10 mouse cellular contexts compared by ENCODE assay signal in genomic region chr17:29498028-29498427, GRCm38 (mm10). TPM values are rescaled to one million over a fixed set of nuclear protein-coding genes. Genes with fewer than 3 reads are reported as not detected.
DNase-seq lines count a peak whose midpoint lies in the region; ATAC-seq lines count a peak whose summit lies in the region.
"Had no signal": no experiment of that assay in that cellular context is flagged by ENCODE, and none has a peak within 500 bp of the region (broad histone marks: within the 10 kb centered on the region; RNA-seq: fewer than 3 reads in every experiment).

No protein-coding gene starts in this region.

- H3K4me2 ChIP-seq in hindbrain, embryonic 12.5 days (replicated peaks) = no peak overlapping the region

- H3K4me3 ChIP-seq in embryonic facial prominence, embryonic 10.5 days = no peak overlapping the region
- no peak overlapping the region for H3K4me3 ChIP-seq in hindbrain, embryonic 12.5 days

- WGBS in embryonic facial prominence, embryonic 10.5 days = 59% methylated on average over 4 of the region's 4 CpGs
- 66% methylated on average over 4 of the region's 4 CpGs for WGBS in hindbrain, embryonic 12.5 days

- DNase-seq in ovary, adult 18-20 months (ENCODE audit: low spot score) = peak; percentile 60
- no peak for DNase-seq in ovary, postnatal 14 days (ENCODE audit: low spot score)
- no peak for DNase-seq in embryonic facial prominence, embryonic 10.5 days (ENCODE audit: low spot score)
- peak; percentile 21 to 25 for DNase-seq in heart, postnatal 14 days
- DNase-seq in thymus, postnatal 25 days = no peak

- peak overlapping the region; percentile 35; the same call in 1 of the 2 replicates for H3K27ac ChIP-seq in embryonic facial prominence, embryonic 10.5 days (replicated peaks)
- no peak overlapping the region for H3K27ac ChIP-seq in hindbrain, embryonic 12.5 days

- H3K9ac ChIP-seq in hindbrain, embryonic 12.5 days = no peak overlapping the region

- H3K36me3 ChIP-seq in embryonic facial prominence, embryonic 10.5 days (replicated peaks) = peaks cover 34% of the 10 kb centered on the region
- H3K36me3 ChIP-seq in hindbrain, embryonic 12.5 days = peaks cover 9% of the 10 kb centered on the region

- peak; percentile 21; the same call in 1 of the 2 replicates for ATAC-seq in neutrophil, adult 5-6 weeks (ENCODE audit: extremely low read depth, insufficient number of reproducible peaks, low FRiP score, poor library complexity, severe bottlenecking)
- no peak for ATAC-seq in hindbrain, embryonic 12.5 days (ENCODE audit: low FRiP score)

- no peaks in the 10 kb centered on the region for H3K9me3 ChIP-seq in embryonic facial prominence, embryonic 10.5 days
- H3K9me3 ChIP-seq in hindbrain, embryonic 12.5 days (replicated peaks) = no peaks in the 10 kb centered on the region

- peaks cover 28% of the 10 kb centered on the region for H3K4me1 ChIP-seq in embryonic facial prominence, embryonic 10.5 days
- H3K4me1 ChIP-seq in hindbrain, embryonic 12.5 days = peaks cover 10% of the 10 kb centered on the region

- intact Hi-C loops in heart, postnatal 14 days (cut with DNase I) = no loop called here

- H3K27me3 ChIP-seq in embryonic facial prominence, embryonic 10.5 days (replicated peaks; ENCODE audit: low read depth, poor library complexity, severe bottlenecking) = peaks cover 9% of the 10 kb centered on the region
- 0 out of 2 replicates have a peak, but pooled peaks cover 2% of the 10 kb centered on the region for H3K27me3 ChIP-seq in hindbrain, embryonic 12.5 days

RNA-seq across cellular contexts. Expression of gene Pim1, which starts 7.5 kb away (rescaled TPM):
- 31.6 and 33.2 TPM in 2 replicates for polyA plus RNA-seq in embryonic facial prominence, embryonic 10.5 days (2016; fragmentation: Nextera tagmentation; extraction: Ambion mirVana)
- total RNA-seq in heart, postnatal 14 days (2021) = 10 to 100 TPM; 30.8 to 33.7 TPM
- total RNA-seq in neutrophil, adult 5-6 weeks (2017) = 632 and 640 TPM in 2 replicates
- polyA plus RNA-seq in hindbrain, embryonic 12.5 days (2016; fragmentation: Nextera tagmentation; extraction: Ambion mirVana) = 17.8 and 19.2 TPM in 2 replicates

RNA-seq across cellular contexts. Expression of gene Gm17657, which starts 51.4 kb away (rescaled TPM):
- not detected in 2 replicates for polyA plus RNA-seq in embryonic facial prominence, embryonic 10.5 days (2016; fragmentation: Nextera tagmentation; extraction: Ambion mirVana)
- total RNA-seq in heart, postnatal 14 days (2021) = not detected
- not detected in 2 replicates for total RNA-seq in neutrophil, adult 5-6 weeks (2017)
- not detected in 2 replicates for polyA plus RNA-seq in hindbrain, embryonic 12.5 days (2016; fragmentation: Nextera tagmentation; extraction: Ambion mirVana)
- total RNA-seq: heart, adult 18-20 months; layer of hippocampus, postnatal 36 days had no signal
- polyA plus RNA-seq: cortical plate, adult 2 months had no signal

RNA-seq across cellular contexts. Expression of gene Tbc1d22b, which starts 51.6 kb away (rescaled TPM):
- 18.4 and 19.5 TPM in 2 replicates for polyA plus RNA-seq in embryonic facial prominence, embryonic 10.5 days (2016; fragmentation: Nextera tagmentation; extraction: Ambion mirVana)
- 10 to 100 TPM; 14.5 to 15.1 TPM for total RNA-seq in heart, postnatal 14 days (2021)
- 9.8 and 9.9 TPM in 2 replicates for total RNA-seq in neutrophil, adult 5-6 weeks (2017)
- 24.6 and 26.4 TPM in 2 replicates for polyA plus RNA-seq in hindbrain, embryonic 12.5 days (2016; fragmentation: Nextera tagmentation; extraction: Ambion mirVana)

RNA-seq across cellular contexts. Expression of gene Tmem217, which starts 54.2 kb away (rescaled TPM):
- polyA plus RNA-seq in embryonic facial prominence, embryonic 10.5 days (2016; fragmentation: Nextera tagmentation; extraction: Ambion mirVana) = 1.0 and 1.5 TPM in 2 replicates
- total RNA-seq in heart, postnatal 14 days (2021) = not detected
- total RNA-seq in neutrophil, adult 5-6 weeks (2017) = not detected in 2 replicates
- polyA plus RNA-seq in hindbrain, embryonic 12.5 days (2016; fragmentation: Nextera tagmentation; extraction: Ambion mirVana) = 1.8 and 2.4 TPM in 2 replicates
- total RNA-seq: heart, adult 18-20 months; layer of hippocampus, postnatal 36 days had no signal

Comparison
In these comparisons a context has a peak if more than half of its experiments do, and no peak if none do; other contexts are left out.
1. DNase-seq: peak in ovary, adult 18-20 months (single experiment) and heart, postnatal 14 days (2 of 2); none in ovary, postnatal 14 days (single experiment), embryonic facial prominence, embryonic 10.5 days (single experiment) and thymus, postnatal 25 days (single experiment).
2. RNA of gene Pim1, which starts 7.5 kb away (total RNA-seq): 632 to 640 TPM in neutrophil, adult 5-6 weeks; 30.8 to 33.7 TPM in heart, postnatal 14 days; every median in the first group is over 10 times any median in the second.